Mouse (Mus musculus) cerebellum, postnatal 36 days (tissue): ENCODE results near the gene Smyd4.

Source experiments
- DNase-seq, 2 experiments: peaks; one replicate each; pipeline ENCODE4 v3.0.0; 2021 to 2022; ENCODE audit warnings: mixed read lengths in 2 of 2

Gene Smyd4

GRCm38 (mm10) chr11:75420810-75421374 is 72.7 kb downstream of the Smyd4 start:
- no peak for DNase-seq

GRCm38 (mm10) chr11:75421375-75422012 is 73.3 kb downstream of the Smyd4 start:
- DNase-seq, result no peak

GRCm38 (mm10) chr11:75422013-75422792 is 74.0 kb downstream of the Smyd4 start, which contains the start of gene Serpinf1:
TSS of gene Serpinf1 (minus strand) at chr11:75422701.
- no peak for DNase-seq

- no peak for DNase-seq
These were observed 74.9 kb downstream of the Smyd4 start for GRCm38 (mm10) chr11:75423091-75423490.

- DNase-seq, result no peak
These were observed 75.8 kb downstream of the Smyd4 start for GRCm38 (mm10) chr11:75424033-75424432.

GRCm38 (mm10) chr11:75424459-75424858 is 76.2 kb downstream of the Smyd4 start:
- DNase-seq, result no peak

GRCm38 (mm10) chr11:75429019-75429705 is 80.9 kb downstream of the Smyd4 start:
- no peak for DNase-seq

- DNase-seq, result peak; percentile 66 to 70
These were observed 83.1 kb downstream of the Smyd4 start for GRCm38 (mm10) chr11:75431307-75431706.

- DNase-seq, result no peak
These were observed 85.9 kb downstream of the Smyd4 start for GRCm38 (mm10) chr11:75434138-75434537.

GRCm38 (mm10) chr11:75438194-75438593 is 90.0 kb downstream of the Smyd4 start:
- DNase-seq, result no peak

- no peak for DNase-seq
These were observed 90.6 kb downstream of the Smyd4 start for GRCm38 (mm10) chr11:75438804-75439203.

GRCm38 (mm10) chr11:75439363-75439762 is 91.1 kb downstream of the Smyd4 start, which contains the start of gene Serpinf2:
TSS of gene Serpinf2 (minus strand) at chr11:75439591.
- DNase-seq, result no peak

- no peak for DNase-seq
These were observed 91.7 kb downstream of the Smyd4 start for GRCm38 (mm10) chr11:75439951-75440350.

GRCm38 (mm10) chr11:75441034-75441433 is 92.8 kb downstream of the Smyd4 start:
- no peak for DNase-seq

- peak; percentile 45 to 54 for DNase-seq
These were observed 93.4 kb downstream of the Smyd4 start for GRCm38 (mm10) chr11:75441601-75442000.

GRCm38 (mm10) chr11:75443711-75444110 is 95.5 kb downstream of the Smyd4 start:
- no peak for DNase-seq

GRCm38 (mm10) chr11:75448575-75448974 is 100.3 kb downstream of the Smyd4 start:
- no peak for DNase-seq

GRCm38 (mm10) chr11:75449695-75450094 is 101.5 kb downstream of the Smyd4 start:
- DNase-seq, result peak; percentile 54 to 61

GRCm38 (mm10) chr11:75450304-75450908 is 102.2 kb downstream of the Smyd4 start:
- no peak for DNase-seq

GRCm38 (mm10) chr11:75450936-75451335 is 102.7 kb downstream of the Smyd4 start:
- no peak for DNase-seq

- no peak for DNase-seq
These were observed 103.8 kb downstream of the Smyd4 start for GRCm38 (mm10) chr11:75452081-75452480.

GRCm38 (mm10) chr11:75452812-75453557 is 104.8 kb downstream of the Smyd4 start:
- no peak for DNase-seq
